Mouse (Mus musculus) adrenal gland (tissue): ENCODE data around the gene Fbxo46.

Experiments
- microRNA-seq, 2 experiments: library from miRNA; unstranded; fragments of <30 nt; microRNA quantifications; one replicate each; pipeline ENCODE4; 2019

The Fbxo46 gene

Small RNAs within 50 kb of the gene (microRNA-seq; reads per million reads assigned to microRNA genes)
- gene Mir3100 (1.1 to 2.0 reads per million in 2 experiments), gene Mir330 (481 to 916 reads per million in 2 experiments)
